Mouse (Mus musculus) adipocyte (in vitro differentiated cells): ENCODE measurements at regions not wholly inside any gene's neighbourhood (a gene's known extent, or its start where the extent isn't known, plus 50 kb on each side); places are given as distances from the start of the nearest gene placed in this dataset.

Experiments used
- DNase-seq: peaks from one replicate; pipeline ENCODE4 v3.0.0-alpha.2; 2016; ENCODE audit warnings: low spot score

- DNase-seq = peak; percentile 53
Measured at GRCm38 (mm10) chr7:70643694-70644301, 277.3 kb upstream of the Nr2f2 start.

GRCm38 (mm10) chr7:70643055-70643454 lies 276.5 kb upstream of the Nr2f2 start:
- DNase-seq = no peak

- no peak for DNase-seq
Measured at GRCm38 (mm10) chr7:70641217-70641616, 274.7 kb upstream of the Nr2f2 start.

- DNase-seq = no peak
Measured at GRCm38 (mm10) chr7:70640574-70640973, 274.0 kb upstream of the Nr2f2 start.

- peak; percentile 58 for DNase-seq
Measured at GRCm38 (mm10) chr7:70638161-70638560, 271.6 kb upstream of the Nr2f2 start.

- DNase-seq = peak; percentile 58
Measured at GRCm38 (mm10) chr7:70634016-70634415, 267.5 kb upstream of the Nr2f2 start.

GRCm38 (mm10) chr7:70633577-70633976 lies 267.0 kb upstream of the Nr2f2 start:
- peak; percentile 26 for DNase-seq

- DNase-seq = no peak
Measured at GRCm38 (mm10) chr7:70625643-70626231, 259.2 kb upstream of the Nr2f2 start.

- DNase-seq = no peak
Measured at GRCm38 (mm10) chr7:70624727-70625642, 258.4 kb upstream of the Nr2f2 start.

- DNase-seq = no peak
Measured at GRCm38 (mm10) chr7:70624031-70624726, 257.6 kb upstream of the Nr2f2 start.

GRCm38 (mm10) chr7:70619400-70619799 lies 252.9 kb upstream of the Nr2f2 start:
- DNase-seq = no peak

- DNase-seq = no peak
Measured at GRCm38 (mm10) chr7:70618270-70618669, 251.7 kb upstream of the Nr2f2 start.

GRCm38 (mm10) chr7:70606511-70606910 lies 240.0 kb upstream of the Nr2f2 start:
- DNase-seq = no peak

- DNase-seq = peak; percentile 33
Measured at GRCm38 (mm10) chr7:70604471-70605174, 238.1 kb upstream of the Nr2f2 start.

GRCm38 (mm10) chr7:70593027-70593426 lies 226.5 kb upstream of the Nr2f2 start:
- no peak for DNase-seq

GRCm38 (mm10) chr7:70591361-70592256 lies 225.1 kb upstream of the Nr2f2 start:
- DNase-seq = no peak

- DNase-seq = no peak
Measured at GRCm38 (mm10) chr7:70589713-70590112, 223.2 kb upstream of the Nr2f2 start.

- no peak for DNase-seq
Measured at GRCm38 (mm10) chr7:70588061-70588460, 221.5 kb upstream of the Nr2f2 start.

- peak; percentile 52 for DNase-seq
Measured at GRCm38 (mm10) chr7:70584480-70584879, 217.9 kb upstream of the Nr2f2 start.

- no peak for DNase-seq
Measured at GRCm38 (mm10) chr7:70576112-70576910, 209.8 kb upstream of the Nr2f2 start.
